Comparison of ENCODE assay signal across 9 mouse cellular contexts in the genomic region with DNA sequence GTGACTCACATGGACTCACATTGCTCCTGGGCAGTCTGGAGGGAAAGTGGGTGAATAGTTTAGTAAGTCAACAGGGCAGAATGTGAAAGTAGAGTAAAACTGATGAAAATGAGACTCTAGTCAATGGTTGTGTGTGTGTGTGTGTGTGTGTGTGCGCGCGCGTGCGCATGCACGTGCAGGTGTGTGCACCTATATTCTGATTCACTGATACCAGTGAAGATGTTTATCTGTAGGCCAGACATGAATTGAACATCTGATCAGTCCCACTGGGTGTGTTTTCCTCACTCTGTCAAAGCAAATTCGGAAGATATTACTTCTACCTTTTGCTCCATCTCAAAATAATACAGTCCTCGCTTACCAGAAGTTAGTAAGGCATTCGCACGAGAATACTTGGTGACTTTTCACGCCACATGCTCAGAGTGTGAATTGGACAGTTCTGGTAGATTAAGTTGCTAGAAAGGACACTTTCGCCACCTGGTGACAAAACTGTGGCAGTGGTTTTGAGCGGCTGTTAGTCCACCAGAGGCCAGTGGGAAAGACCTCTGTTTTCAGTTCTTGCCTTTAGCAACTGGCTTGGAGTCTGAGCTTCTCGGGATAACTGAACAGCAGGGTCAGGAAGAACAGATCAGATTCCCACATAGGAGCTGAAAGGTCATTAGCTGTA. TPM values are rescaled to one million over a fixed set of nuclear protein-coding genes. Genes with fewer than 3 reads are reported as not detected.
DNase-seq lines count a peak whose midpoint lies in the region; ATAC-seq lines count a peak whose summit lies in the region.
"Had no signal": no experiment of that assay in that cellular context is flagged by ENCODE, and none has a peak within 500 bp of the region (broad histone marks: within the 10 kb centered on the region; RNA-seq: fewer than 3 reads in every experiment).

No protein-coding gene starts in this region.

- 55% methylated on average over 14 of the region's 14 CpGs for WGBS in heart, embryonic 11.5 days (ENCODE audit: insufficient replicate concordance)
- 53% methylated on average over 14 of the region's 14 CpGs for WGBS in forebrain, embryonic 16.5 days

- H3K27me3 ChIP-seq in heart, embryonic 11.5 days (ENCODE audit: control insufficient read depth, insufficient read depth, low read length), result no peaks in the 10 kb centered on the region
- no peaks in the 10 kb centered on the region for H3K27me3 ChIP-seq in forebrain, embryonic 16.5 days (replicated peaks; ENCODE audit: control insufficient read depth, insufficient read depth, low read length)
- H3K27me3 ChIP-seq: limb, embryonic 12.5 days had no signal

- H3K27ac ChIP-seq in heart, embryonic 11.5 days (ENCODE audit: low read depth, low read length), result no peak overlapping the region
- H3K27ac ChIP-seq in forebrain, embryonic 16.5 days (ENCODE audit: low read length), result no peak overlapping the region
- H3K27ac ChIP-seq: limb, embryonic 12.5 days had no signal

- H3K4me2 ChIP-seq in heart, embryonic 11.5 days, result no peak overlapping the region
- no peak overlapping the region for H3K4me2 ChIP-seq in forebrain, embryonic 16.5 days (ENCODE audit: low read length)
- H3K4me2 ChIP-seq: limb, embryonic 12.5 days had no signal

- DNase-seq in heart, adult 8-10 months (ENCODE audit: low spot score), result peak; percentile 17
- DNase-seq in NIH3T3 (ENCODE audit: low read depth), result peak; percentile 39
- peak; percentile 49 for DNase-seq in kidney, postnatal 14 days
- DNase-seq in lung, postnatal 10 days, result peak; percentile 56
- DNase-seq in right cerebral cortex, postnatal 36 days (ENCODE audit: low spot score in 2 of 2), result peak; percentile 22 to 23
- no peak for DNase-seq in thymus, postnatal 14 days

- H3K9me3 ChIP-seq in heart, embryonic 11.5 days (replicated peaks; ENCODE audit: control insufficient read depth, low read length), result no peaks in the 10 kb centered on the region
- H3K9me3 ChIP-seq in forebrain, embryonic 16.5 days (ENCODE audit: control insufficient read depth, low read length), result no peaks in the 10 kb centered on the region
- H3K9me3 ChIP-seq: limb, embryonic 12.5 days had no signal

- H3K4me1 ChIP-seq in heart, embryonic 11.5 days (ENCODE audit: control insufficient read depth, insufficient read depth, low read length), result no peaks in the 10 kb centered on the region
- H3K4me1 ChIP-seq in forebrain, embryonic 16.5 days (replicated peaks; ENCODE audit: control insufficient read depth, insufficient read depth, low read length), result no peaks in the 10 kb centered on the region
- H3K4me1 ChIP-seq: limb, embryonic 12.5 days had no signal

- no peak overlapping the region for H3K4me3 ChIP-seq in heart, embryonic 11.5 days (ENCODE audit: low read depth, low read length)
- no peak overlapping the region for H3K4me3 ChIP-seq in forebrain, embryonic 16.5 days (replicated peaks; ENCODE audit: low read length)
- H3K4me3 ChIP-seq: limb, embryonic 12.5 days had no signal

- H3K36me3 ChIP-seq in heart, embryonic 11.5 days (ENCODE audit: control insufficient read depth, insufficient read depth, low read length), result no peaks in the 10 kb centered on the region
- H3K36me3 ChIP-seq in forebrain, embryonic 16.5 days (ENCODE audit: control insufficient read depth, insufficient read depth), result no peaks in the 10 kb centered on the region
- H3K36me3 ChIP-seq: limb, embryonic 12.5 days had no signal

- H3K9ac ChIP-seq in heart, embryonic 11.5 days (ENCODE audit: low read depth, low read length), result no peak overlapping the region
- H3K9ac ChIP-seq in forebrain, embryonic 16.5 days (replicated peaks; ENCODE audit: low read depth, low read length), result no peak overlapping the region
- H3K9ac ChIP-seq: limb, embryonic 12.5 days had no signal

- ATAC-seq in heart, embryonic 11.5 days (replicated peaks; ENCODE audit: insufficient number of reproducible peaks, low FRiP score, low TSS enrichment), result no peak
- ATAC-seq in forebrain, embryonic 16.5 days, result peak; percentile 79

RNA-seq across cellular contexts. Expression of a gene that starts 17.5 kb away (rescaled TPM):
- total RNA-seq in heart, adult 8-10 months (2022), result not detected
- polyA plus RNA-seq in heart, embryonic 11.5 days (2014; fragmentation: Nextera tagmentation; extraction: Ambion mirVana), result 0.16 and 0.31 TPM in 2 replicates
- 3.0 and 4.6 TPM in 2 replicates for polyA plus RNA-seq in forebrain, embryonic 16.5 days (2015; fragmentation: Nextera tagmentation; extraction: Ambion mirVana)
